Mouse (Mus musculus) inflammation-experienced regulatory T-cells, adult 6 months (primary cell): ENCODE results near the gene Brip1. TPM values are rescaled to one million over a fixed set of nuclear protein-coding genes. Genes with fewer than 3 reads are reported as not detected.
A peak's percentile ranks its signal among the peaks of the same experiment; 100 is the strongest.
"Not testable (repeated sequence)": the region's sequence is repeated elsewhere in the genome, so short reads cannot be mapped to it uniquely, and the experiment has no call there.

ENCODE experiments used
- ATAC-seq: one replicate; pipeline ENCODE4 v1.8.0; 2017
- polyA plus RNA-seq, 3 experiments: library from polyadenylated mRNA; unstranded; fragments of 100-300 nt; shearing (Covaris generic); gene quantifications; one replicate each; pipeline ENCODE4 v1.2.1; 2017

Gene Brip1
- 10 to 100 TPM in 1 of 3 experiments, 1 to 10 TPM in 2; 1.6 to 13.2 (median 2.2) TPM for polyA plus RNA-seq

GRCm38 (mm10) chr11:86201037-86201786, at the start of gene Brip1:
TSS of gene Brip1 (minus strand) at chr11:86201193.
- ATAC-seq: peak; percentile 100

GRCm38 (mm10) chr11:86232446-86232845, 31.5 kb upstream of the Brip1 start:
- ATAC-seq: no peak

GRCm38 (mm10) chr11:86231781-86232350, 30.9 kb upstream of the Brip1 start:
- ATAC-seq: no peak

GRCm38 (mm10) chr11:86226646-86227180, 25.7 kb upstream of the Brip1 start:
- ATAC-seq: no peak

GRCm38 (mm10) chr11:86225761-86226160, 24.8 kb upstream of the Brip1 start:
- no peak for ATAC-seq

- ATAC-seq: no peak
Observed at GRCm38 (mm10) chr11:86211803-86212202, 10.8 kb upstream of the Brip1 start.

GRCm38 (mm10) chr11:86209123-86209522, 8.1 kb upstream of the Brip1 start:
- no peak for ATAC-seq

- ATAC-seq: no peak
Observed at GRCm38 (mm10) chr11:86205876-86206275, 4.9 kb upstream of the Brip1 start.

GRCm38 (mm10) chr11:86205031-86205430, 4.0 kb upstream of the Brip1 start:
- no peak for ATAC-seq

- ATAC-seq: no peak
Observed at GRCm38 (mm10) chr11:86201901-86202675, 1.1 kb upstream of the Brip1 start.

GRCm38 (mm10) chr11:86200460-86201021, 452 bp downstream of the Brip1 start:
- peak; percentile 6 for ATAC-seq

- ATAC-seq: no peak
Observed at GRCm38 (mm10) chr11:86199733-86200132, 1.3 kb downstream of the Brip1 start.

GRCm38 (mm10) chr11:86185224-86185623, 15.8 kb downstream of the Brip1 start:
- ATAC-seq: not testable (repeated sequence)

GRCm38 (mm10) chr11:86175833-86176232, 25.2 kb downstream of the Brip1 start:
- ATAC-seq: no peak

- peak; percentile 52 for ATAC-seq
Observed at GRCm38 (mm10) chr11:86174173-86174572, 26.8 kb downstream of the Brip1 start.

GRCm38 (mm10) chr11:86170743-86171142, 30.2 kb downstream of the Brip1 start:
- ATAC-seq: no peak

GRCm38 (mm10) chr11:86160251-86160650, 40.7 kb downstream of the Brip1 start:
- ATAC-seq: no peak

GRCm38 (mm10) chr11:86158950-86159349, 42.0 kb downstream of the Brip1 start:
- ATAC-seq: no peak

GRCm38 (mm10) chr11:86155638-86156037, 45.4 kb downstream of the Brip1 start:
- no peak for ATAC-seq

- no peak for ATAC-seq
Observed at GRCm38 (mm10) chr11:86131324-86131723, 69.7 kb downstream of the Brip1 start.

- no peak for ATAC-seq
Observed at GRCm38 (mm10) chr11:86117078-86117869, 83.7 kb downstream of the Brip1 start.

- ATAC-seq: no peak
Observed at GRCm38 (mm10) chr11:86115955-86116354, 85.0 kb downstream of the Brip1 start.
